Mouse (Mus musculus): ENCODE measurements around the gene Rb1.

Rb1 gene

GRCm38 (mm10) chr14:73217062-73217461 lies 108.6 kb downstream of the Rb1 start:
- no peak for DNase-seq (ENCODE audit: low read depth in 1 of 2, low spot score in 2 of 2)

GRCm38 (mm10) chr14:73211477-73211876 lies 114.1 kb downstream of the Rb1 start:
- no peak for DNase-seq (ENCODE audit: low read depth in 1 of 2, low spot score in 2 of 2)

GRCm38 (mm10) chr14:73210196-73210595 lies 115.4 kb downstream of the Rb1 start:
- DNase-seq (ENCODE audit: low read depth in 1 of 2, low spot score in 2 of 2), result no peak

- no peak for DNase-seq (ENCODE audit: low read depth in 1 of 2, low spot score in 2 of 2)
Measured at GRCm38 (mm10) chr14:73209262-73209661, 116.4 kb downstream of the Rb1 start.

GRCm38 (mm10) chr14:73204016-73204415 lies 121.6 kb downstream of the Rb1 start:
- DNase-seq (ENCODE audit: low read depth in 1 of 2, low spot score in 2 of 2), result no peak

- DNase-seq (ENCODE audit: low read depth in 1 of 2, low spot score in 2 of 2), result no peak
Measured at GRCm38 (mm10) chr14:73201447-73201846, 124.2 kb downstream of the Rb1 start.

- DNase-seq (ENCODE audit: low read depth in 1 of 2, low spot score in 2 of 2), result no peak
Measured at GRCm38 (mm10) chr14:73199058-73199457, 126.6 kb downstream of the Rb1 start.

- no peak for DNase-seq (ENCODE audit: low read depth in 1 of 2, low spot score in 2 of 2)
Measured at GRCm38 (mm10) chr14:73186875-73187274, 138.7 kb downstream of the Rb1 start.

GRCm38 (mm10) chr14:73181144-73181543 lies 144.5 kb downstream of the Rb1 start:
- no peak for DNase-seq (ENCODE audit: low read depth in 1 of 2, low spot score in 2 of 2)

- DNase-seq (ENCODE audit: low read depth in 1 of 2, low spot score in 2 of 2), result no peak
Measured at GRCm38 (mm10) chr14:73180671-73181070, 145.0 kb downstream of the Rb1 start.

- DNase-seq (ENCODE audit: low read depth in 1 of 2, low spot score in 2 of 2), result no peak
Measured at GRCm38 (mm10) chr14:73179221-73179681, 146.4 kb downstream of the Rb1 start.

- DNase-seq (ENCODE audit: low read depth in 1 of 2, low spot score in 2 of 2), result no peak
Measured at GRCm38 (mm10) chr14:73177961-73178360, 147.7 kb downstream of the Rb1 start.

- DNase-seq (ENCODE audit: low read depth in 1 of 2, low spot score in 2 of 2), result no peak
Measured at GRCm38 (mm10) chr14:73176266-73176665, 149.4 kb downstream of the Rb1 start.

- peak; percentile 46 to 55 for DNase-seq (ENCODE audit: low read depth in 1 of 2, low spot score in 2 of 2)
Measured at GRCm38 (mm10) chr14:73175814-73176213, 149.8 kb downstream of the Rb1 start.

- DNase-seq (ENCODE audit: low read depth in 1 of 2, low spot score in 2 of 2), result no peak
Measured at GRCm38 (mm10) chr14:73175031-73175430, 150.6 kb downstream of the Rb1 start.

GRCm38 (mm10) chr14:73174091-73174995 lies 151.3 kb downstream of the Rb1 start:
- no peak for DNase-seq (ENCODE audit: low read depth in 1 of 2, low spot score in 2 of 2)

GRCm38 (mm10) chr14:73173662-73174061 lies 152.0 kb downstream of the Rb1 start:
- no peak for DNase-seq (ENCODE audit: low read depth in 1 of 2, low spot score in 2 of 2)

- peak; percentile 37 to 52 for DNase-seq (ENCODE audit: low read depth in 1 of 2, low spot score in 2 of 2)
Measured at GRCm38 (mm10) chr14:73172196-73173011, 153.2 kb downstream of the Rb1 start.

- no peak for DNase-seq (ENCODE audit: low read depth in 1 of 2, low spot score in 2 of 2)
Measured at GRCm38 (mm10) chr14:73169926-73170844, 155.4 kb downstream of the Rb1 start.

- DNase-seq (ENCODE audit: low read depth in 1 of 2, low spot score in 2 of 2), result no peak
Measured at GRCm38 (mm10) chr14:73168605-73169004, 157.0 kb downstream of the Rb1 start.

GRCm38 (mm10) chr14:73165136-73165535 lies 160.5 kb downstream of the Rb1 start:
- no peak for DNase-seq (ENCODE audit: low read depth in 1 of 2, low spot score in 2 of 2)

All from monocyte, adult 2 months (primary cell).